21 mouse cellular contexts compared by ENCODE assay signal in genomic region chr15:21007931-21008330, GRCm38 (mm10).
A peak's percentile ranks its signal among the peaks of the same experiment; 100 is the strongest.
DNase-seq lines count a peak whose midpoint lies in the region; ATAC-seq and TF ChIP-seq lines count a peak whose summit lies in the region.
"Had no signal": no experiment of that assay in that cellular context is flagged by ENCODE, and none has a peak within 500 bp of the region (broad histone marks: within the 10 kb centered on the region; RNA-seq: fewer than 3 reads in every experiment).

No protein-coding gene starts in this region.

- no peaks in the 10 kb centered on the region for H3K4me1 ChIP-seq in hindbrain, embryonic 11.5 days (replicated peaks; ENCODE audit: control insufficient read depth, insufficient read depth, low read length)
- H3K4me1 ChIP-seq in hindbrain, embryonic 14.5 days (replicated peaks; ENCODE audit: control insufficient read depth, insufficient read depth, low read length), result no peaks in the 10 kb centered on the region
- peaks cover 8% of the 10 kb centered on the region for H3K4me1 ChIP-seq in midbrain, embryonic 11.5 days (ENCODE audit: control insufficient read depth, insufficient read depth, low read length)
- peaks cover 8% of the 10 kb centered on the region; the same call in 1 of the 2 replicates for H3K4me1 ChIP-seq in midbrain, embryonic 16.5 days (ENCODE audit: control insufficient read depth, insufficient read depth, low read length)
- H3K4me1 ChIP-seq in midbrain, embryonic 15.5 days, result peaks cover 7% of the 10 kb centered on the region; the same call in 1 of the 2 replicates
- H3K4me1 ChIP-seq: embryonic facial prominence, embryonic 13.5 days had no signal

- H3K9me3 ChIP-seq in hindbrain, embryonic 11.5 days (ENCODE audit: control insufficient read depth, low read length), result no peaks in the 10 kb centered on the region
- no peaks in the 10 kb centered on the region for H3K9me3 ChIP-seq in hindbrain, embryonic 14.5 days (ENCODE audit: control insufficient read depth, low read length)
- no peaks in the 10 kb centered on the region for H3K9me3 ChIP-seq in midbrain, embryonic 11.5 days (ENCODE audit: control insufficient read depth, low read length)
- no peaks in the 10 kb centered on the region for H3K9me3 ChIP-seq in midbrain, embryonic 16.5 days (replicated peaks; ENCODE audit: control insufficient read depth, low read length, poor library complexity, severe bottlenecking)
- no peaks in the 10 kb centered on the region for H3K9me3 ChIP-seq in midbrain, embryonic 15.5 days
- H3K9me3 ChIP-seq: embryonic facial prominence, embryonic 10.5 days; embryonic facial prominence, embryonic 13.5 days had no signal

- no peaks in the 10 kb centered on the region for H3K36me3 ChIP-seq in hindbrain, embryonic 11.5 days (ENCODE audit: control insufficient read depth, insufficient read depth, low read length)
- H3K36me3 ChIP-seq in hindbrain, embryonic 14.5 days (replicated peaks; ENCODE audit: control insufficient read depth, insufficient read depth), result no peaks in the 10 kb centered on the region
- H3K36me3 ChIP-seq in midbrain, embryonic 11.5 days (ENCODE audit: control insufficient read depth, insufficient read depth, low read length), result no peaks in the 10 kb centered on the region
- no peaks in the 10 kb centered on the region for H3K36me3 ChIP-seq in midbrain, embryonic 16.5 days (ENCODE audit: control insufficient read depth, insufficient read depth, low read length)
- no peaks in the 10 kb centered on the region for H3K36me3 ChIP-seq in midbrain, embryonic 15.5 days (replicated peaks)
- H3K36me3 ChIP-seq: embryonic facial prominence, embryonic 10.5 days; embryonic facial prominence, embryonic 13.5 days had no signal

- no peak overlapping the region for H3K9ac ChIP-seq in hindbrain, embryonic 11.5 days (ENCODE audit: low read depth, low read length)
- H3K9ac ChIP-seq in hindbrain, embryonic 14.5 days, result no peak overlapping the region; the same call in 1 of the 2 replicates
- no peak overlapping the region for H3K9ac ChIP-seq in midbrain, embryonic 11.5 days (ENCODE audit: low read length)
- no peak overlapping the region for H3K9ac ChIP-seq in midbrain, embryonic 16.5 days (ENCODE audit: low read depth, low read length)
- no peak overlapping the region for H3K9ac ChIP-seq in midbrain, embryonic 15.5 days
- H3K9ac ChIP-seq: embryonic facial prominence, embryonic 13.5 days; forebrain, postnatal 0 days had no signal

- no peak for TF ChIP-seq CTCF in left cerebral cortex, adult 2 months (IDR thresholded peaks at IDR 0.05)

- ATAC-seq in hindbrain, embryonic 11.5 days (ENCODE audit: low FRiP score), result peak; percentile 31; the same call in 1 of the 2 replicates
- no peak for ATAC-seq in hindbrain, embryonic 14.5 days (ENCODE audit: low FRiP score)
- ATAC-seq in midbrain, embryonic 11.5 days (ENCODE audit: low FRiP score), result peak; percentile 47
- no peak for ATAC-seq in midbrain, embryonic 16.5 days
- peak; percentile 41; the same call in 1 of the 2 replicates for ATAC-seq in midbrain, embryonic 15.5 days (replicated peaks)
- ATAC-seq: CD4-positive, CD25-positive, alpha-beta regulatory T cell, adult 4 months had no signal

- intact Hi-C loops in left cerebral cortex, adult 2 months (cut with DNase I), result no loop called here

- no peaks in the 10 kb centered on the region for H3K27me3 ChIP-seq in hindbrain, embryonic 11.5 days (ENCODE audit: control insufficient read depth, insufficient read depth, low read length)
- no peaks in the 10 kb centered on the region for H3K27me3 ChIP-seq in hindbrain, embryonic 14.5 days (ENCODE audit: control insufficient read depth, insufficient read depth, low read length)
- H3K27me3 ChIP-seq in midbrain, embryonic 11.5 days (ENCODE audit: control insufficient read depth, insufficient read depth, low read length), result no peaks in the 10 kb centered on the region
- no peaks in the 10 kb centered on the region for H3K27me3 ChIP-seq in midbrain, embryonic 16.5 days (ENCODE audit: control insufficient read depth, insufficient read depth, low read depth, low read length)
- no peaks in the 10 kb centered on the region for H3K27me3 ChIP-seq in midbrain, embryonic 15.5 days (replicated peaks)
- H3K27me3 ChIP-seq: embryonic facial prominence, embryonic 13.5 days had no signal

- H3K27ac ChIP-seq in hindbrain, embryonic 11.5 days (ENCODE audit: low read depth, low read length), result no peak overlapping the region
- no peak overlapping the region for H3K27ac ChIP-seq in hindbrain, embryonic 14.5 days
- no peak overlapping the region for H3K27ac ChIP-seq in midbrain, embryonic 11.5 days (ENCODE audit: low read depth, low read length)
- H3K27ac ChIP-seq in midbrain, embryonic 16.5 days (ENCODE audit: low read length), result no peak overlapping the region
- 0 out of 2 replicates have a peak overlapping the region, but pooled peaks have one; percentile 11 for H3K27ac ChIP-seq in midbrain, embryonic 15.5 days
- no peak overlapping the region for H3K27ac ChIP-seq in left cerebral cortex, adult 2 months
- H3K27ac ChIP-seq: embryonic facial prominence, embryonic 10.5 days; embryonic facial prominence, embryonic 13.5 days; gastrocnemius, adult 2 months had no signal

- DNase-seq in hindbrain, embryonic 11.5 days (ENCODE audit: low spot score), result no peak
- DNase-seq in hindbrain, embryonic 14.5 days (ENCODE audit: low spot score), result no peak
- no peak for DNase-seq in midbrain, embryonic 11.5 days (ENCODE audit: low spot score, missing footprints)
- no peak for DNase-seq in left cerebral cortex, adult 2 months (ENCODE audit: extremely low spot score in 1 of 2, low spot score in 2 of 2)
- DNase-seq: adrenal gland, adult 2 months; adrenal gland, postnatal 14 days; cerebellum, adult 11 months; cerebellum, adult 2 months; cerebellum, adult 9-11 months; cerebellum, postnatal 25 days; forebrain, postnatal 0 days; gastrocnemius, adult 2 months; gastrocnemius, postnatal 14 days; heart, adult 11 months had no signal

- 76% methylated on average over 2 of the region's 2 CpGs for WGBS in hindbrain, embryonic 11.5 days
- 58% methylated on average over 2 of the region's 2 CpGs for WGBS in hindbrain, embryonic 14.5 days
- WGBS in midbrain, embryonic 11.5 days, result 72% methylated on average over 2 of the region's 2 CpGs
- 62% methylated on average over 2 of the region's 2 CpGs for WGBS in midbrain, embryonic 16.5 days
- 64% methylated on average over 2 of the region's 2 CpGs for WGBS in midbrain, embryonic 15.5 days

- H3K4me2 ChIP-seq in hindbrain, embryonic 11.5 days (replicated peaks; ENCODE audit: low read depth, low read length), result no peak overlapping the region
- H3K4me2 ChIP-seq in hindbrain, embryonic 14.5 days (replicated peaks), result no peak overlapping the region
- no peak overlapping the region for H3K4me2 ChIP-seq in midbrain, embryonic 11.5 days
- H3K4me2 ChIP-seq in midbrain, embryonic 16.5 days (ENCODE audit: low read length), result no peak overlapping the region
- H3K4me2 ChIP-seq in midbrain, embryonic 15.5 days, result no peak overlapping the region
- H3K4me2 ChIP-seq: embryonic facial prominence, embryonic 13.5 days; heart, embryonic 11.5 days had no signal

- H3K4me3 ChIP-seq in hindbrain, embryonic 11.5 days (ENCODE audit: low read depth, low read length), result no peak overlapping the region
- H3K4me3 ChIP-seq in hindbrain, embryonic 14.5 days (replicated peaks; ENCODE audit: low read length), result no peak overlapping the region
- H3K4me3 ChIP-seq in midbrain, embryonic 11.5 days (ENCODE audit: low read depth, low read length), result no peak overlapping the region
- H3K4me3 ChIP-seq in midbrain, embryonic 16.5 days (ENCODE audit: low read depth, low read length), result no peak overlapping the region
- H3K4me3 ChIP-seq in midbrain, embryonic 15.5 days, result no peak overlapping the region
- H3K4me3 ChIP-seq in left cerebral cortex, adult 2 months, result no peak overlapping the region
- H3K4me3 ChIP-seq: embryonic facial prominence, embryonic 10.5 days; embryonic facial prominence, embryonic 13.5 days; erythroblast, embryonic 14.5 days; gastrocnemius, adult 2 months had no signal

Comparison
In these comparisons a context has a peak if more than half of its experiments do, and no peak if none do; other contexts are left out.
1. ATAC-seq: peak in hindbrain, embryonic 11.5 days (single experiment), midbrain, embryonic 11.5 days (single experiment) and midbrain, embryonic 15.5 days (single experiment); none in hindbrain, embryonic 14.5 days (single experiment) and midbrain, embryonic 16.5 days (single experiment).